Mouse (Mus musculus) cortical plate, adult 2 months (tissue): ENCODE measurements at regions not wholly inside any gene's neighbourhood (a gene's known extent, or its start where the extent isn't known, plus 50 kb on each side); places are given as distances from the start of the nearest gene placed in this dataset.

Source experiments
- CTCF ChIP-seq: fragments of 200-500 bp; IDR thresholded peaks from 2 replicates; pipeline ENCODE4 v1.5.1; 2011; ENCODE audit warnings: mild to moderate bottlenecking, control low read depth, low read length; ENCODE audit not compliant: insufficient read depth; ENCODE audit errors: extremely low read depth
- POLR2A ChIP-seq: fragments of 200-500 bp; IDR thresholded peaks from 2 replicates; pipeline ENCODE4 v1.6.1; 2011; ENCODE audit warnings: mild to moderate bottlenecking, low read length, control low read depth; ENCODE audit not compliant: insufficient read depth; ENCODE audit errors: extremely low read depth

GRCm38 (mm10) chr2:70877333-70878080 lies 52.0 kb upstream of the Tlk1 start:
- TF ChIP-seq POLR2A (no peak), CTCF (no peak)
